Mouse (Mus musculus) limb, embryonic 10.5 days (tissue): ENCODE measurements around the gene Slc44a1. TPM values are rescaled to one million over a fixed set of nuclear protein-coding genes. Genes with fewer than 3 reads are reported as not detected.

ENCODE experiments used
- DNase-seq: peaks from one replicate; pipeline ENCODE4 v3.0.0-alpha.2; 2017; ENCODE audit warnings: low spot score
- H3K27ac ChIP-seq: fragments of 300-500 bp; sonication (generic); 2 replicates; pipeline ENCODE4 v1.5.1; 2016; ENCODE audit warnings: mild to moderate bottlenecking
- H3K27me3 ChIP-seq: fragments of 300-500 bp; sonication (generic); 2 replicates; pipeline ENCODE4 v1.6.1; 2016; ENCODE audit warnings: low read depth, mild to moderate bottlenecking; ENCODE audit not compliant: poor library complexity, severe bottlenecking
- H3K36me3 ChIP-seq: fragments of 300-500 bp; sonication (generic); 2 replicates; pipeline ENCODE4 v1.6.1; 2016; ENCODE audit warnings: mild to moderate bottlenecking, moderate library complexity
- H3K4me1 ChIP-seq: fragments of 300-500 bp; sonication (generic); 2 replicates; pipeline ENCODE4 v1.6.1; 2016
- H3K4me3 ChIP-seq: fragments of 300-500 bp; sonication (generic); 2 replicates; pipeline ENCODE4 v1.5.1; 2016; ENCODE audit warnings: mild to moderate bottlenecking, moderate library complexity
- H3K9me3 ChIP-seq: fragments of 300-500 bp; sonication (generic); replicated peaks from 2 replicates; pipeline ENCODE4 v1.6.1; 2016; ENCODE audit warnings: mild to moderate bottlenecking
- WGBS: fragments of 180-500 bp; shearing (Covaris S2); methylation state at CpG from one replicate; pipeline ENCODE4 v1.1.7; 2016; 5-methylcytosine and 5-hydroxymethylcytosine counted together
- polyA plus RNA-seq: library from polyadenylated mRNA; unstranded; fragments of >200 nt; fragmentation: Nextera tagmentation; extraction: Ambion mirVana; gene quantifications from 2 replicates; pipeline ENCODE4 v1.2.1, GENCODE M21; 2016

The Slc44a1 gene
- polyA plus RNA-seq, 1 experiment from 2014 or later, result 18.3 TPM

DNA sequence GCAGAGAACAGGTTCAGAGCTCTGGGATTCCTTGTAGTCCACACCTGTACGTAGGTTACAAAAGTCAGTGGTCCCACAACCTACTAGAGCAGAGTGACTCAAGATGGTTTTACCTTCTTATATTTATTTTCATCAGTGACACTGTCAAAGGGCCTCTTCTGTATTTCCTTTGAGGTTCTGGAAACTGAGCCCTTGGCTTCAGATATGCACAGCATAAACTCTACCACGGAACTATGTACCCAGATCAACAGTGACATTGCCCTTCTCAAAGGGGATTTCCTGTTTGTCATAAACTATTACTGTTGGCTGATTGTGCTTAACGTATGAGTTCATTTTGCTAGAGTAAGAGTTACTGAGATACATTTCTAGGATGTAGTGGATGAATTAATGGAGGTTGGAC lies 18.3 kb downstream of the Slc44a1 start:
- Histone ChIP-seq H3K27me3 (no peaks in the 10 kb centered on the region), H3K36me3 (no peaks in the 10 kb centered on the region), H3K27ac (no peak overlapping the region), H3K4me3 (no peak overlapping the region), H3K9me3 (no peaks in the 10 kb centered on the region), H3K4me1 (no peaks in the 10 kb centered on the region)
- no peak for DNase-seq
- 91% methylated on average over 3 of the region's 3 CpGs for WGBS

DNA sequence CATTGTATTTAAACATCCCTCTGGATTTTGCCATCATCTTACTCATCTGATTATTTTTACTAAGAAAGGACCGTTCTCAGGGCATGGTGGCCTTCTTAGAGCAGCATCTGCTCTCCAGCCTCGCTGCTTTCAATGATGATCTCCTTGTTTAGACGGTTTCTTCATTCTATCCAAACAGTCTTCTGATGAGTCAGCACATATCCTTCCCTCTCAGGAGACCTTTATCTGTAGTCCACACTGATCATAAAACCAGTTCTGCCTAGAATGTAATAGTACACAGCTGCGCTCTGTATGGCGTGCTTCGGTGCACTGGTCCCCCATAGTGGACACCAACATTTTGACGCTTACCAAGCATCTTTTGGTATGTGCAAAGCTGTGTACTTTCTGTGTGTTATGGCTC lies 19.5 kb downstream of the Slc44a1 start:
- no peaks in the 10 kb centered on the region for H3K27me3 ChIP-seq
- 92% methylated on average over 7 of the region's 7 CpGs for WGBS

DNA sequence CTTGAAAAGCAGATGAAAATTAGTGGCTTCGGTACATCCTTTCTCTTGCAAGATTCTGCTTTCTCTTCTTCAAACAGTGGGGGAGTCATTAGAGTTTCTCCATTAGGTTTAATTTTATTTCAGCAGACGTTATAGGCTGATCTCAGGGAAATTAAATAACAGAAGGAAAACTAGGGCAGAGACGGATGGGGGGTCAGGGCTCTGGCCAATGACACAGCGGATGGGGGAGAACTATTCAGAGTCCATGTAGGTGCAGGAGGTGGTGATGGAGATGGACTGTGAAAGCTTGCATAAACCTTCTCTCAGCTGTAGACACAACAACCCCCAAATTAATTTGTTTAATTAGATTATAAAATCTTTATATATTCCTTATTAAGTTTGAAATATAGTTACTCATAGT lies 20.8 kb downstream of the Slc44a1 start:
- WGBS, result 87% methylated on average over 4 of the region's 4 CpGs
- DNase-seq, result no peak
- no peaks in the 10 kb centered on the region for H3K27me3 ChIP-seq
- no peak overlapping the region for H3K27ac ChIP-seq
- no peaks in the 10 kb centered on the region for H3K4me1 ChIP-seq
- H3K4me3 ChIP-seq, result no peak overlapping the region
- H3K36me3 ChIP-seq, result no peaks in the 10 kb centered on the region
- no peaks in the 10 kb centered on the region for H3K9me3 ChIP-seq

More for the DNA sequence above, 19.5 kb downstream of the Slc44a1 start:
- Histone ChIP-seq H3K27ac (no peak overlapping the region), H3K9me3 (no peaks in the 10 kb centered on the region), H3K4me3 (no peak overlapping the region), H3K4me1 (no peaks in the 10 kb centered on the region), H3K36me3 (no peaks in the 10 kb centered on the region)
- DNase-seq, result no peak

DNA sequence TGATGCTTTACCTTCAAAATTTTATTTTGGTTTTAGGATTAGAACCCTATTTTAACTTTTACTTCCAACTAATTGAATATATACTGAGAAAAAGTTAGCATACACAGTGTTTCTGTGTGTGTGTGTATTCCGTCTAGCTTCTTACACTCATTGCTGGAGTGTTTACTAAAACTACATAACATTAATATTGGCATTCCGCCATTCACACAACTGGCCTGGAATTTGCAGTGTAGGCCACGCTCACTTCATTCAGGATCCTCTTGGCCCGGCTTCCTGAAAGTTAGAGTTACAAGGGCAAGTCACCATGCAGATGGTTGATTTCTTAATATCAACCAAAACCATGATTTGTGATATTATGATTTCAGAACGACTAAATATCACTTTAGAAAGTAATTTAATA lies 21.9 kb downstream of the Slc44a1 start:
- DNase-seq, result no peak
- Histone ChIP-seq H3K4me1 (no peaks in the 10 kb centered on the region), H3K27me3 (no peaks in the 10 kb centered on the region), H3K27ac (no peak overlapping the region), H3K36me3 (no peaks in the 10 kb centered on the region), H3K4me3 (no peak overlapping the region), H3K9me3 (no peaks in the 10 kb centered on the region)
- WGBS, result 93% methylated on average over 5 of the region's 5 CpGs

DNA sequence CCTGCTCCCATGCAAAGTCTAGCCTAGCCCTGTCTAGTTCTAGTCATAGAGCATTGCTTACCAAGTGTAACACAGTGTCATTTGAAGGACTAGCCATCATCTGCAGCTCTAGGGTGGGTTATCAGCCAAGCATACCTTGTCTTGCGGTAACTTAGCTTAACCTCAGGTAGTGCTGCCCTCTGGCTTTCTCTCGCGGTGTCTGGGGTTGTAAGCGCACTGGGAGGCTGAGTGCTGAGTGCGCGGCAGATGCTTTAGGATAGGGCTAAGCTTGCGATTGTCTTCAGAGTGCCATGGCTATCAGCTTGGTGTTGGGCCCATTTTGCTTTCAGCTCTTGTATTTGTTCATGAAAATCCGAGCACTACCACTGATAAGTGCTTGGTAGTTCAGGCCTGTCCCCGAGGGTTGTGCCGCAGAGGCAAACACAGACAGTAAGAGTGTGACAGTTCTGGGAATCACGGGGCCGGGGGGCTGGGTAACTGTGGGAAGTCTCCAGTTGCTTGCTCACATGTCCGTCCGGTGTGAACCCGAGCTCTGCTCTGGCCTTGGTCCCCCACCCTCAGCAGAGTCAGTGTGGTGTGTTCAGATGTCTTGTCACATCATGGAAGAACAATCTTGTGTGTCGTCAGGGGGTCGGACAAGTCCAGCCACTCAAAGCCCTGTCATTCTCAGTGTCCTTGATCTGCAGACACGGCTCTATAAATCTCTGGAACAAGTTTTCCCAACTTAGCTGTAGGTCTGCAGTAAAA lies 22.5 kb downstream of the Slc44a1 start:
- Histone ChIP-seq H3K36me3 (no peaks in the 10 kb centered on the region), H3K4me3 (no peak overlapping the region), H3K27me3 (no peaks in the 10 kb centered on the region), H3K9me3 (no peaks in the 10 kb centered on the region), H3K4me1 (no peaks in the 10 kb centered on the region), H3K27ac (no peak overlapping the region)
- 80% methylated on average over 18 of the region's 18 CpGs for WGBS
- DNase-seq, result no peak

DNA sequence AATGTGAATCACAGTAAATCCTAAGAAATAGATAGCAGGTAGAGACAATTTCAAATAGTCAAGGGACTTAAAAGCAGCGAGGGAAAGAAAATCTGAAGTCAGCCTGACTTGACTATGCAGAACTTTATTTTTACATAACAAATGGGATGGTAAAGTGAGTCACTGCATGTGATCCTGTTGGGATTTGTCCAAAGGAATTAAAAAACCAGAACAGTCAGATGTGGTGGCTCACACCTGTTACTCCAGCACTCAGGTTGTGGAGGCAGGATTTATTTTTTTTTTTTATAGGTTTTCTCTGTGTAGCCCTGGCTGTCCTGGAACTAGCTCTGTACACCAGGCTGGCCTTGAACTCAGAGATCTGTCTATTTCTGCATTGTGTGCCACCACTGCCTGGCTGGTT lies 25.7 kb downstream of the Slc44a1 start:
- Histone ChIP-seq H3K36me3 (no peaks in the 10 kb centered on the region), H3K4me3 (no peak overlapping the region), H3K27me3 (no peaks in the 10 kb centered on the region), H3K9me3 (no peaks in the 10 kb centered on the region), H3K27ac (no peak overlapping the region), H3K4me1 (peaks cover 7% of the 10 kb centered on the region; the same call in 1 of the 2 replicates)
- no peak for DNase-seq
- 85% methylated on average over 1 of the region's 1 CpGs for WGBS

DNA sequence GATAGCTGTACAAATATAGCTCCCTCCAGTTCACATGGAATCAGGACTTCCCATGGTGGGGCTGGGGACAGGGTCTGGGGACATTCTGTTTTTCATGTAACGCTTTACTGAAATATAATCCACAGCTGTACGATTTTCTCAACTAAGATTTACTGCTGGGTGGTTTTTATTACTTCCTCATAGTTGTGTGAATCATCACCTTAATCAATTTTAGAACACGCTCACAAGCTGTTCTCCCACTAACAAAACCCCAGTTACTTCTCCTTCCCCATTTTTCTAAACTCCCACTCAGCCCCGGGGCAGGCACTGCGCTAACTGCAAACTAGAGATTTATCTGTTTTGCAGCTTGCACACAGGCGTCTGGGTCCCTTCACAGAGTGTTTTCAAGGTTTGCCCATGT lies 28.8 kb downstream of the Slc44a1 start:
- WGBS, result 74% methylated on average over 6 of the region's 6 CpGs
- Histone ChIP-seq H3K36me3 (no peaks in the 10 kb centered on the region), H3K4me3 (no peak overlapping the region), H3K27me3 (no peaks in the 10 kb centered on the region), H3K4me1 (peaks cover 7% of the 10 kb centered on the region; the same call in 1 of the 2 replicates), H3K9me3 (no peaks in the 10 kb centered on the region), H3K27ac (no peak overlapping the region)
- DNase-seq, result no peak

DNA sequence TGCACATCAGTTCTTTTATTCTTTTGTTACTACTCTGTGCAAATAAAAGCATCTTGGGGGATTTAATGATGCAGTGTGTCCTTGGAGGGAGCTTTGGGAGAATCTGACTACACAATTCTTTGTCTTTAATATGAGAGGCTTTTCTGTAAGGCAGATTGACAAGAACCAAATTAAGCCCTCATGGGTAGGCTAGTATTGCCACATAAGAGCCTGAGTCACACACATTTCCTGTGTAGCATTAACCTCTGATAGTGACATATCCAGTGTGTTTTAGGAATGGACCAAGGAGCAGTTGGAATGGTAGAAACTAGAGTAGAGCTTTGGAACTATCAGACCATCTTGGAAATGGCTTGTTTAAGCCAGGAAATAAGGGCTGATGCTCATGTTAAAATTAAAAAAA lies 33.9 kb downstream of the Slc44a1 start:
- Histone ChIP-seq H3K4me3 (no peak overlapping the region), H3K4me1 (peaks cover 1% of the 10 kb centered on the region; the same call in 1 of the 2 replicates), H3K27me3 (no peaks in the 10 kb centered on the region), H3K27ac (no peak overlapping the region), H3K36me3 (no peaks in the 10 kb centered on the region), H3K9me3 (no peaks in the 10 kb centered on the region)
- DNase-seq, result no peak

DNA sequence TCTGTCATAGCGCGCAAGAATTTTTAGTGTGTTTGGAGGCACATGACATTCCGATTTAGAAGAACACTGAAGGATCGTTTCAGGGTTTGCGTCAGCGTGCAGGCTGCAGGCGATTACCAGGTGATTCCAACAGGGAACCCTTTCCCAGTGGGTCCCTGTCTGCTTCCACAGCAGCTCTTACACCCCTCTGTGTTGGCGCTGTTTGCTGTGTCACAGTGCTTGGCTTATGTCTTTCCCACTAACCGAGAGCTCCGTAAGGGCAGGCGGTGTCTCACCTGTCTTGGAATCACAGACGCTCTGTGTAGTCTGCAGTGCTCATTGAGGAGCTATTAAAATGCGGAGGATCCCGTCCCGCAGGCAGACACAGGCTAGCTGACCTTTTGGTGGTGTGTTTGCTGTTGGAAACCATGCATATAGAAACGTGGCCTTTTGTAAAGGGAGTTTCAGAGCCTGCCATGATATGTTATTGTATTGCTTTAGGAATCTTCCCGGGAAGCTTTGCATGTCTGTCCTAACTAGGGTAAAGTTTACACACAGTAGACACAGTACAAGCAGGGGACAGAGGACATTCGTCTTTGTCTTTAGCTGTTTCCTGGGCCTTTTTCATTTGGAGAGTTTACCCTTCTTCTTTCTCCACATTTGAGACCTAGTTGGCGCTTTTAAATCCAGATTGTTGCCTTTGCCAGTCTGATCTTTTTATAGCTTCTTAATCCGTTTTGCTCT lies 35.2 kb downstream of the Slc44a1 start:
- no peaks in the 10 kb centered on the region for H3K9me3 ChIP-seq
- WGBS, result 88% methylated on average over 20 of the region's 20 CpGs
- H3K27ac ChIP-seq, result no peak overlapping the region
- H3K4me1 ChIP-seq, result no peaks in the 10 kb centered on the region; the same call in 1 of the 2 replicates
- no peaks in the 10 kb centered on the region for H3K36me3 ChIP-seq
- H3K4me3 ChIP-seq, result no peak overlapping the region
- DNase-seq, result no peak
- no peaks in the 10 kb centered on the region for H3K27me3 ChIP-seq

DNA sequence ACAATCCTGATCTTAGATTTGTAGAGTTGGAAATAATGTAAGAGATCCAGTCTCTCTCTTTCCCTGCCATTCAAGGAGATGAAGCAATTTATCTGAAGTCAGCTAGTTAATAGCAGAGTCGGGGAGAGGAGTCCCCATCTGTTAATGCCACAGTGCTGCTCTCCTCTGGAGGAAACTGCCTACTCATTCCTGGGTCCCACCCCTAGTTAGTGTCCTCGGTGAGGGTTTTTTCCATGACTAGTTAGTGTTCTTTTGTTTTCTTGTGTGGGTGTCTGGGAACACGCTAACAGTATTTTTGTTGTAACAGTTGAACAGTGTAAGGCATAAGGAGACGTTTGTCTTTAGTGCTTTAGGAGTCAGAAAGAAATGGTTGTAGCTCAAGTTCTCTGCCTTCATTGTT lies 38.4 kb downstream of the Slc44a1 start:
- no peak for DNase-seq
- 80% methylated on average over 4 of the region's 4 CpGs for WGBS
- no peak overlapping the region for H3K4me3 ChIP-seq
- H3K4me1 ChIP-seq, result no peaks in the 10 kb centered on the region; the same call in 1 of the 2 replicates
- no peaks in the 10 kb centered on the region for H3K36me3 ChIP-seq
- no peaks in the 10 kb centered on the region for H3K27me3 ChIP-seq
- no peak overlapping the region for H3K27ac ChIP-seq
- H3K9me3 ChIP-seq, result no peaks in the 10 kb centered on the region

DNA sequence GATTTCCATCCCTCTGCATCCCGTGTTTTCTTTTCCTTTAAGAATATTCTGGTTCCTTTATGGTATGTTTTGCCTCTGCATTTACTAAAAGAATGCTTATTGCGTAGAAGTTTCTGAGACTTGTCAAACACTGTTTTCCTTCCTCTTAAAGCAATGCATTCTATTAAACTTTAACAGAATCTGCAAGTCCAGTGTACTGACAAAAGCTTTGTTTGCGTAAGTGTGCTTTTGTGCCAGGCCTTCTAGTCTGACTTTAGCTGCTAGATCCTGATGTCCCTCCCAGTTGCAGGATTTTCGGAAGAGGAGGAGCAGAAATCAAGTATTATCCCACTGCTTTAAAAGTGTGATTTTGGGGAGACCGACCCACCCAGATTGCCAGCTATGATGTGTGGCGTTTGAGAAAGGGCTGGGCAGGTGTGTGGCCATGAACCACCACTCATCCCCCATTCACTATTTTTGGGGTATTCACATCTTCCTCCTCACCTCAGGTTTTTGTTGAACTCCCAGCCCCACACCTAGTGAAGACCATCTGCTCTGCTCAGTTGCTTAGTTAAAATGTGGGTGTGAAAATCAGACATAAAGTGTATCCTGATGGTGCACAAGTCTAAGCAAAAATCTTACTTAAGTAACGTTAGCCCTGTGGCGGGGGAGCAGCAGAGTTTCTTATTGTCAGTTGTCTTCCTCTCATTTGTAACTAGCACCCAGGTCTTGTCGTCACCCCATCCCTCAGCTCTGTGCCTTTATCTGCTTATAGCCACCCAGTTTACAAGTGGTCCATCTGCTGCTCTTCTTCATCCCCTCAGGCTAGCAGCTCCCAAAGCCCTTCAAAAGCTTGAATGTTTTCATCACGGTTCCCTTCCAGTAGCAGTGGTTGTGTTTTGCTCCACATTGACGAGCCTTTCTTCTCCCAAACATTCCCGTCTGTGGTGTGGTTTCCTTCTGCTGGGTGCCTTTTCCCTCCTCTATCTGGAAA lies 47.3 kb downstream of the Slc44a1 start:
- WGBS, result 83% methylated on average over 12 of the region's 12 CpGs
- Histone ChIP-seq H3K27me3 (no peaks in the 10 kb centered on the region), H3K27ac (no peak overlapping the region), H3K36me3 (no peaks in the 10 kb centered on the region), H3K4me1 (no peaks in the 10 kb centered on the region), H3K9me3 (no peaks in the 10 kb centered on the region), H3K4me3 (no peak overlapping the region)
- no peak for DNase-seq

DNA sequence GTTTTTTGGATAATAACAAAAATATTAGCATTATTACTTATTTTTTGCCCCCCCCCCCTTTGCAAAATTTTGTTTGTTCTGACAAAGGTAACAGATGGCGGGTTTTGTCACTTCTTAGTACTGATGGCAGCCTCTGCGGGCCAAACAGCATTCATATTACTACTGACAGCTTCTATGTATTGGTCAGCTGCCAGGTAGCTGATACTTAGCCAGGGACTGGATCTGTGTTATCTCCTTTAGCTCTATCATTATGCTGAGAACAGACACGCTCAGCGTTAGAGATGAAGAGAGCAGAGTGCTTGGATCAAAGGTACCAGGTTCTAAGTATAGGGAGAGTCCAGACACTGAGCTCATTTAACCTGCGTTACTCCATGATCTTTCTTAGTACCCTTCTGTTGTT lies 48.6 kb downstream of the Slc44a1 start:
- no peak overlapping the region for H3K4me3 ChIP-seq
- no peaks in the 10 kb centered on the region for H3K27me3 ChIP-seq
- WGBS, result 90% methylated on average over 5 of the region's 5 CpGs
- no peak for DNase-seq
- no peaks in the 10 kb centered on the region for H3K36me3 ChIP-seq
- no peak overlapping the region for H3K27ac ChIP-seq
- H3K9me3 ChIP-seq, result no peaks in the 10 kb centered on the region
- no peaks in the 10 kb centered on the region for H3K4me1 ChIP-seq

DNA sequence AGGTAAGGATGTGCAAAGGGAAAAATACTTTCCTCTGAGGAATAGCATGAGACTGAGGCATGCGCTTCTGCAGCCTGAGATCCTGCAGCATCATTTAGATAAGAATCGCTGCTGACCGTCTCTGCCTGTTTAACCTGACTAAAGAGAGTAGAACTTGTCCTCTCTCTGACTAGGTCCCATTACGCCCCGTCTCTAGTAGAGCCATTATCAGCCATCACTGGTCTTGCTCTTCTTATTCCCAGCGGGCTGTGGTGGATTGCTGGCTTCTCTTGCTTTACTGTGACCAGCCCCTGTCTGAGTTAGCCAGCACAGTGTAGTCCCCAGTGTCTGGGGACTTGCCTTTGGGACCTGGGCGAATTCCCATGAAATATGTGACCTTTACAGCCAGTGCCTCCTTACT lies 50.2 kb downstream of the Slc44a1 start:
- Histone ChIP-seq H3K36me3 (no peaks in the 10 kb centered on the region), H3K9me3 (no peaks in the 10 kb centered on the region), H3K4me3 (no peak overlapping the region), H3K4me1 (no peaks in the 10 kb centered on the region), H3K27me3 (no peaks in the 10 kb centered on the region), H3K27ac (no peak overlapping the region)
- 84% methylated on average over 7 of the region's 7 CpGs for WGBS
- DNase-seq, result no peak
